Mouse (Mus musculus) liver, embryonic 11.5 days (tissue): ENCODE results near the gene Sprr4. TPM values are rescaled to one million over a fixed set of nuclear protein-coding genes. Genes with fewer than 3 reads are reported as not detected.
"Not testable (repeated sequence)": the region's sequence is repeated elsewhere in the genome, so short reads cannot be mapped to it uniquely, and the experiment has no call there.

Experiments
- ATAC-seq: fragments of 200-750 bp; cut with Nextera tagmentation; replicated peaks from 2 replicates; pipeline ENCODE4 v1.8.0; 2017; ENCODE audit warnings: moderate number of reproducible peaks, mild to moderate bottlenecking, moderate TSS enrichment, moderate library complexity; ENCODE audit not compliant: low FRiP score
- DNase-seq: peaks from one replicate; pipeline ENCODE4 v3.0.0-alpha.2; 2017; ENCODE audit warnings: low spot score
- H3K27ac ChIP-seq: fragments of 300-500 bp; sonication (generic); 2 replicates; pipeline ENCODE4 v1.5.1; 2014; ENCODE audit warnings: mild to moderate bottlenecking, low read depth, low read length, control low read depth
- H3K27me3 ChIP-seq: fragments of 300-500 bp; sonication (generic); replicated peaks from 2 replicates; pipeline ENCODE4 v1.6.1; 2014; ENCODE audit warnings: low read length, mixed read lengths; ENCODE audit not compliant: control insufficient read depth, insufficient read depth
- H3K36me3 ChIP-seq: fragments of 300-500 bp; sonication (generic); 2 replicates; pipeline ENCODE4 v1.6.1; 2014; ENCODE audit warnings: mild to moderate bottlenecking, low read length, moderate library complexity, mixed read lengths; ENCODE audit not compliant: control insufficient read depth, insufficient read depth
- H3K4me1 ChIP-seq: fragments of 300-500 bp; sonication (generic); replicated peaks from 2 replicates; pipeline ENCODE4 v1.6.1; 2014; ENCODE audit warnings: low read length, mixed read lengths; ENCODE audit not compliant: control insufficient read depth, insufficient read depth
- H3K4me2 ChIP-seq: fragments of 300-500 bp; sonication (generic); 2 replicates; pipeline ENCODE4 v1.6.1; 2014; ENCODE audit warnings: mild to moderate bottlenecking, control low read depth, moderate library complexity
- H3K4me3 ChIP-seq: fragments of 300-500 bp; sonication (generic); 2 replicates; pipeline ENCODE4 v1.5.1; 2014; ENCODE audit warnings: low read depth, low read length, control low read depth
- H3K9ac ChIP-seq: fragments of 300-500 bp; sonication (generic); 2 replicates; pipeline ENCODE4 v1.6.1; 2014; ENCODE audit warnings: low read depth, low read length, control low read depth
- H3K9me3 ChIP-seq: fragments of 300-500 bp; sonication (generic); 2 replicates; pipeline ENCODE4 v1.6.1; 2016; ENCODE audit warnings: low read length, inconsistent platforms, mixed read lengths; ENCODE audit not compliant: control insufficient read depth
- WGBS: fragments of 180-500 bp; shearing (Covaris S2); extraction: QIAGEN DNeasy Blood & Tissue Kit; methylation state at CpG from one replicate; pipeline ENCODE4 v1.1.7; 2014; 5-methylcytosine and 5-hydroxymethylcytosine counted together
- polyA plus RNA-seq: library from polyadenylated mRNA; unstranded; fragments of >200 nt; fragmentation: Nextera tagmentation; extraction: Ambion mirVana; gene quantifications from 2 replicates; pipeline ENCODE4 v1.2.1, GENCODE M21; 2014

Gene Sprr4
- not detected in 2 replicates for polyA plus RNA-seq

GRCm38 (mm10) chr3:92500393-92500792, at the start of gene Sprr4:
TSS of gene Sprr4 (minus strand) at chr3:92500493.
- H3K36me3 ChIP-seq = no peaks in the 10 kb centered on the region
- WGBS = 89% methylated on average over 1 of the region's 1 CpGs
- DNase-seq (no peak), ATAC-seq (no peak)
- no peak within 1 kb of the TSS for H3K9ac ChIP-seq
- H3K27me3 ChIP-seq = no peaks in the 10 kb centered on the region
- H3K4me1 ChIP-seq = no peaks in the 10 kb centered on the region
- H3K27ac ChIP-seq = no peak within 1 kb of the TSS
- no peak within 1 kb of the TSS for H3K4me2 ChIP-seq
- H3K4me3 ChIP-seq = no peak within 1 kb of the TSS
- no peaks in the 10 kb centered on the region for H3K9me3 ChIP-seq

GRCm38 (mm10) chr3:92534411-92534810, 34.1 kb upstream of the Sprr4 start, which contains the start of gene 2310046K23Rik:
TSS of gene 2310046K23Rik (minus strand) at chr3:92534511.
- Histone ChIP-seq H3K9me3 (no peaks in the 10 kb centered on the region), H3K27me3 (no peaks in the 10 kb centered on the region), H3K4me1 (no peaks in the 10 kb centered on the region), H3K4me3 (no peak within 1 kb of the TSS), H3K36me3 (no peaks in the 10 kb centered on the region), H3K9ac (no peak within 1 kb of the TSS), H3K27ac (no peak within 1 kb of the TSS), H3K4me2 (no peak within 1 kb of the TSS)
- DNase-seq = no peak
- no peak for ATAC-seq
- 84% methylated on average over 3 of the region's 3 CpGs for WGBS

- DNase-seq = no peak
- Histone ChIP-seq H3K27me3 (no peaks in the 10 kb centered on the region), H3K9me3 (no peaks in the 10 kb centered on the region), H3K36me3 (no peaks in the 10 kb centered on the region), H3K9ac (no peak overlapping the region), H3K4me3 (no peak overlapping the region), H3K4me2 (no peak overlapping the region), H3K27ac (no peak overlapping the region), H3K4me1 (no peaks in the 10 kb centered on the region)
- ATAC-seq = no peak
Measured at GRCm38 (mm10) chr3:92512325-92512724, 12.0 kb upstream of the Sprr4 start.

- H3K4me2 ChIP-seq = no peak overlapping the region
- H3K27me3 ChIP-seq = no peaks in the 10 kb centered on the region
- H3K27ac ChIP-seq = no peak overlapping the region
- H3K4me3 ChIP-seq = no peak overlapping the region
- ATAC-seq = no peak
- H3K36me3 ChIP-seq = no peaks in the 10 kb centered on the region
- H3K4me1 ChIP-seq = no peaks in the 10 kb centered on the region
- DNase-seq = no peak
- no peak overlapping the region for H3K9ac ChIP-seq
- H3K9me3 ChIP-seq = no peaks in the 10 kb centered on the region
Measured at GRCm38 (mm10) chr3:92510786-92511185, 10.5 kb upstream of the Sprr4 start.

GRCm38 (mm10) chr3:92508185-92508584, 7.9 kb upstream of the Sprr4 start:
- Histone ChIP-seq H3K4me1 (no peaks in the 10 kb centered on the region), H3K27ac (no peak overlapping the region), H3K4me3 (no peak overlapping the region), H3K4me2 (no peak overlapping the region), H3K36me3 (no peaks in the 10 kb centered on the region), H3K9me3 (no peaks in the 10 kb centered on the region), H3K27me3 (no peaks in the 10 kb centered on the region), H3K9ac (no peak overlapping the region)
- DNase-seq (no peak), ATAC-seq (no peak)
- 90% methylated on average over 1 of the region's 1 CpGs for WGBS

- Histone ChIP-seq H3K27ac (no peak overlapping the region), H3K27me3 (no peaks in the 10 kb centered on the region), H3K36me3 (no peaks in the 10 kb centered on the region), H3K9ac (no peak overlapping the region), H3K4me3 (no peak overlapping the region), H3K9me3 (no peaks in the 10 kb centered on the region), H3K4me2 (no peak overlapping the region), H3K4me1 (no peaks in the 10 kb centered on the region)
- DNase-seq (no peak), ATAC-seq (no peak)
Measured at GRCm38 (mm10) chr3:92503528-92503927, 3.2 kb upstream of the Sprr4 start.

- H3K9ac ChIP-seq, H3K4me2 ChIP-seq, ATAC-seq, H3K27ac ChIP-seq, H3K36me3 ChIP-seq, H3K9me3 ChIP-seq, DNase-seq, H3K4me3 ChIP-seq, H3K27me3 ChIP-seq, H3K4me1 ChIP-seq: not testable (repeated sequence)
Measured at GRCm38 (mm10) chr3:92490262-92490661, 10.0 kb downstream of the Sprr4 start.

GRCm38 (mm10) chr3:92486307-92486706, 14.0 kb downstream of the Sprr4 start:
- 23% methylated on average over 1 of the region's 1 CpGs for WGBS
- no peaks in the 10 kb centered on the region for H3K4me1 ChIP-seq
- H3K9ac ChIP-seq = no peak overlapping the region
- DNase-seq (no peak), ATAC-seq (no peak)
- H3K4me2 ChIP-seq = no peak overlapping the region
- no peak overlapping the region for H3K4me3 ChIP-seq
- H3K27me3 ChIP-seq = no peaks in the 10 kb centered on the region
- no peaks in the 10 kb centered on the region for H3K9me3 ChIP-seq
- H3K27ac ChIP-seq = no peak overlapping the region
- no peaks in the 10 kb centered on the region for H3K36me3 ChIP-seq

- H3K27ac ChIP-seq = no peak within 1 kb of the TSS
- H3K4me2 ChIP-seq = no peak within 1 kb of the TSS
- ATAC-seq = no peak
Measured at GRCm38 (mm10) chr3:92485863-92486262, 14.4 kb downstream of the Sprr4 start, which contains the start of gene Sprr1a. TSS of gene Sprr1a (minus strand) at chr3:92485895.

More at GRCm38 (mm10) chr3:92485863-92486262, 14.4 kb downstream of the Sprr4 start, which contains the start of gene Sprr1a:
- Histone ChIP-seq H3K9ac (no peak within 1 kb of the TSS), H3K4me3 (no peak within 1 kb of the TSS), H3K36me3 (no peaks in the 10 kb centered on the region), H3K9me3 (no peaks in the 10 kb centered on the region), H3K4me1 (no peaks in the 10 kb centered on the region), H3K27me3 (no peaks in the 10 kb centered on the region)
- no peak for DNase-seq
